Mouse (Mus musculus) midbrain, embryonic 13.5 days (tissue): ENCODE data around the gene Fam81b. TPM values are rescaled to one million over a fixed set of nuclear protein-coding genes. Genes with fewer than 3 reads are reported as not detected.

Experiments
- ATAC-seq: fragments of 200-750 bp; cut with Nextera tagmentation; 2 replicates; pipeline ENCODE4 v1.8.0; 2017; ENCODE audit warnings: mild to moderate bottlenecking, moderate TSS enrichment, moderate library complexity
- H3K27ac ChIP-seq: fragments of 300-500 bp; sonication (generic); 2 replicates; pipeline ENCODE4 v1.5.1; 2015; ENCODE audit warnings: inconsistent platforms, mild to moderate bottlenecking, moderate library complexity
- H3K27me3 ChIP-seq: fragments of 300-500 bp; sonication (generic); 2 replicates; pipeline ENCODE4 v1.6.1; 2015; ENCODE audit warnings: mild to moderate bottlenecking, inconsistent platforms
- H3K36me3 ChIP-seq: fragments of 300-500 bp; sonication (generic); 2 replicates; pipeline ENCODE4 v1.6.1; 2015; ENCODE audit warnings: mild to moderate bottlenecking, inconsistent platforms
- H3K4me1 ChIP-seq: fragments of 300-500 bp; sonication (generic); replicated peaks from 2 replicates; pipeline ENCODE4 v1.6.1; 2015; ENCODE audit warnings: inconsistent platforms
- H3K4me2 ChIP-seq: fragments of 300-500 bp; sonication (generic); replicated peaks from 2 replicates; pipeline ENCODE4 v1.6.1; 2015; ENCODE audit warnings: moderate library complexity, mild to moderate bottlenecking, inconsistent platforms
- H3K4me3 ChIP-seq: fragments of 300-500 bp; sonication (generic); replicated peaks from 2 replicates; pipeline ENCODE4 v1.5.1; 2015; ENCODE audit warnings: mild to moderate bottlenecking, inconsistent platforms
- H3K9ac ChIP-seq: fragments of 300-500 bp; sonication (generic); replicated peaks from 2 replicates; pipeline ENCODE4 v1.6.1; 2015; ENCODE audit warnings: mild to moderate bottlenecking, inconsistent platforms
- H3K9me3 ChIP-seq: fragments of 300-500 bp; sonication (generic); 2 replicates; pipeline ENCODE4 v1.6.1; 2016; ENCODE audit warnings: mild to moderate bottlenecking, inconsistent platforms
- WGBS: fragments of 180-500 bp; shearing (Covaris S2); methylation state at CpG from one replicate; pipeline ENCODE4 v1.1.7; 2015; 5-methylcytosine and 5-hydroxymethylcytosine counted together
- microRNA-seq: library from miRNA; unstranded; fragments of <30 nt; microRNA quantifications from one replicate; pipeline ENCODE4, GENCODE M21; 2016
- polyA plus RNA-seq: library from polyadenylated mRNA; unstranded; fragments of >200 nt; fragmentation: Nextera tagmentation; extraction: Ambion mirVana; gene quantifications from 2 replicates; pipeline ENCODE4 v1.2.1, GENCODE M21; 2015

Fam81b gene
- polyA plus RNA-seq, 1 experiment from 2014 or later: 0.12 TPM

- Histone ChIP-seq H3K27me3 (no peaks in the 10 kb centered on the region), H3K27ac (no peak overlapping the region), H3K4me2 (no peak overlapping the region), H3K9ac (no peak overlapping the region), H3K9me3 (no peaks in the 10 kb centered on the region), H3K36me3 (peaks cover 45% of the 10 kb centered on the region), H3K4me1 (no peaks in the 10 kb centered on the region), H3K4me3 (no peak overlapping the region)
- ATAC-seq: no peak
- WGBS: 83% methylated on average over 3 of the region's 3 CpGs
Observed at GRCm38 (mm10) chr13:76189190-76189589, 115.7 kb downstream of the Fam81b start.

GRCm38 (mm10) chr13:76187651-76188050 lies 117.2 kb downstream of the Fam81b start:
- Histone ChIP-seq H3K9ac (no peak overlapping the region), H3K27me3 (no peaks in the 10 kb centered on the region), H3K4me1 (no peaks in the 10 kb centered on the region), H3K36me3 (peaks cover 41% of the 10 kb centered on the region), H3K4me3 (no peak overlapping the region), H3K9me3 (no peaks in the 10 kb centered on the region), H3K4me2 (no peak overlapping the region), H3K27ac (no peak overlapping the region)
- WGBS: 96% methylated on average over 5 of the region's 5 CpGs
- ATAC-seq: no peak

- Histone ChIP-seq H3K27ac (no peak overlapping the region), H3K4me2 (no peak overlapping the region), H3K9ac (no peak overlapping the region), H3K4me1 (no peaks in the 10 kb centered on the region), H3K27me3 (no peaks in the 10 kb centered on the region), H3K4me3 (no peak overlapping the region), H3K9me3 (0 out of 2 replicates have a peak, but pooled peaks cover 3% of the 10 kb centered on the region), H3K36me3 (peaks cover 31% of the 10 kb centered on the region)
- no peak for ATAC-seq
- WGBS: 93% methylated on average over 5 of the region's 5 CpGs
Observed at GRCm38 (mm10) chr13:76178700-76179099, 126.2 kb downstream of the Fam81b start.

- ATAC-seq: no peak
Observed at GRCm38 (mm10) chr13:76174297-76174696, 130.6 kb downstream of the Fam81b start.

GRCm38 (mm10) chr13:76160587-76160986 lies 144.3 kb downstream of the Fam81b start:
- H3K27me3 ChIP-seq: no peaks in the 10 kb centered on the region
- H3K4me2 ChIP-seq: no peak overlapping the region
- ATAC-seq: no peak
- WGBS: over 99% methylated on average over 2 of the region's 2 CpGs
- H3K9ac ChIP-seq: no peak overlapping the region
- no peak overlapping the region for H3K27ac ChIP-seq
- peaks cover 54% of the 10 kb centered on the region for H3K36me3 ChIP-seq
- no peaks in the 10 kb centered on the region for H3K9me3 ChIP-seq
- no peaks in the 10 kb centered on the region for H3K4me1 ChIP-seq
- no peak overlapping the region for H3K4me3 ChIP-seq

More at GRCm38 (mm10) chr13:76174297-76174696, 130.6 kb downstream of the Fam81b start:
- no peak overlapping the region for H3K4me3 ChIP-seq
- H3K9me3 ChIP-seq: 0 out of 2 replicates have a peak, but pooled peaks cover 3% of the 10 kb centered on the region
- H3K27me3 ChIP-seq: no peaks in the 10 kb centered on the region
- no peaks in the 10 kb centered on the region for H3K4me1 ChIP-seq
- H3K27ac ChIP-seq: no peak overlapping the region
- no peak overlapping the region for H3K9ac ChIP-seq
- H3K36me3 ChIP-seq: peaks cover 28% of the 10 kb centered on the region
- H3K4me2 ChIP-seq: no peak overlapping the region

- no peak overlapping the region for H3K9ac ChIP-seq
- H3K36me3 ChIP-seq: peaks cover 47% of the 10 kb centered on the region
- no peaks in the 10 kb centered on the region for H3K9me3 ChIP-seq
- H3K27ac ChIP-seq: no peak overlapping the region
- ATAC-seq: no peak
- WGBS: 97% methylated on average over 1 of the region's 1 CpGs
- no peaks in the 10 kb centered on the region for H3K4me1 ChIP-seq
- no peaks in the 10 kb centered on the region for H3K27me3 ChIP-seq
- no peak overlapping the region for H3K4me2 ChIP-seq
- H3K4me3 ChIP-seq: no peak overlapping the region
Observed at GRCm38 (mm10) chr13:76157508-76157907, 147.4 kb downstream of the Fam81b start.

- Histone ChIP-seq H3K27me3 (no peaks in the 10 kb centered on the region), H3K9me3 (no peaks in the 10 kb centered on the region), H3K9ac (no peak overlapping the region), H3K4me3 (no peak overlapping the region), H3K4me1 (no peaks in the 10 kb centered on the region), H3K27ac (no peak overlapping the region), H3K4me2 (no peak overlapping the region), H3K36me3 (peaks cover 43% of the 10 kb centered on the region)
- ATAC-seq: no peak
- WGBS: 98% methylated on average over 3 of the region's 3 CpGs
Observed at GRCm38 (mm10) chr13:76157099-76157498, 147.8 kb downstream of the Fam81b start.

Small RNA genes lying within 50 kb of the gene (microRNA-seq; reads per million reads assigned to microRNA genes)
- gene Gm24025: not detected

Other genes starting within 250 kb of the Fam81b start
- 1.1 and 1.3 TPM in 2 replicates for gene Gpr150, start 248.1 kb downstream of the Fam81b start, polyA plus RNA-seq
- gene Arsk, start 206.4 kb downstream of the Fam81b start, polyA plus RNA-seq: 4.8 and 5.1 TPM in 2 replicates
- gene Ttc37, start 206.3 kb downstream of the Fam81b start, polyA plus RNA-seq: 10.3 and 10.8 TPM in 2 replicates
- 4.1 and 5.8 TPM in 2 replicates for gene Mctp1, start 79.5 kb upstream of the Fam81b start, polyA plus RNA-seq